Mouse (Mus musculus): ENCODE measurements around the gene Kif20b.

- TF ChIP-seq POLR2A (IDR thresholded peaks at IDR 0.05; ENCODE audit: insufficient read depth, low read depth, low read length): no peak
- TF ChIP-seq CTCF (IDR thresholded peaks at IDR 0.05; ENCODE audit: insufficient read depth, low read depth, low read length): no peak
Measured at GRCm38 (mm10) chr19:35017474-35018208, 95.5 kb downstream of the Kif20b start.

Measured in olfactory bulb, adult 2 months (tissue).